Mouse (Mus musculus): ENCODE results near the gene Chfr. TPM values are rescaled to one million over a fixed set of nuclear protein-coding genes. Genes with fewer than 3 reads are reported as not detected.
"Not testable (repeated sequence)": the region's sequence is repeated elsewhere in the genome, so short reads cannot be mapped to it uniquely, and the experiment has no call there.

Gene Chfr
- total RNA-seq, 2 experiments from 2014 or later, result 12.3 to 14.1 TPM

GRCm38 (mm10) chr5:110107581-110108304, 27.9 kb upstream of the Chfr start, which contains the start of gene Gtpbp6:
Gene Gtpbp6, minus strand, starts transcription at chr5:110108197.
- DNase-seq, result peak; percentile 88 to 96
- intact Hi-C loops (cut with DNase I), result no loop called here

- no peak for DNase-seq
- intact Hi-C loops (cut with DNase I), result no loop called here
These were observed 27.4 kb upstream of the Chfr start for GRCm38 (mm10) chr5:110108305-110108628.

- DNase-seq, result peak; percentile 81 to 86
- intact Hi-C loops (cut with DNase I), result no loop called here
These were observed 25.6 kb upstream of the Chfr start, which contains the start of gene Zfp605 for GRCm38 (mm10) chr5:110109991-110110441. Gene Zfp605, plus strand, starts transcription at chr5:110110092.

- DNase-seq; intact Hi-C loops (cut with DNase I): not testable (repeated sequence)
These were observed 13.3 kb upstream of the Chfr start for GRCm38 (mm10) chr5:110122380-110122779.

- intact Hi-C loops (cut with DNase I), result loop anchor here (5.0 kb wide), 1 partner anchor 41 kb away; the partner anchor contains the start of gene Golga3
- DNase-seq, result no peak
These were observed 434 bp downstream of the Chfr start for GRCm38 (mm10) chr5:110136087-110136464.

GRCm38 (mm10) chr5:110137816-110138215, 2.2 kb downstream of the Chfr start:
- intact Hi-C loops (cut with DNase I), result loop anchor here (5.0 kb wide), 1 partner anchor 39 kb away; the partner anchor contains the start of gene Golga3
- no peak for DNase-seq

GRCm38 (mm10) chr5:110139325-110139724, 3.7 kb downstream of the Chfr start:
- intact Hi-C loops (cut with DNase I), result loop anchor here (5.0 kb wide), 1 partner anchor 38 kb away; the partner anchor contains the start of gene Golga3
- no peak for DNase-seq

- DNase-seq, result no peak
- intact Hi-C loops (cut with DNase I), result no loop called here
These were observed 4.8 kb downstream of the Chfr start for GRCm38 (mm10) chr5:110140424-110140823.

GRCm38 (mm10) chr5:110142309-110142708, 6.7 kb downstream of the Chfr start:
- intact Hi-C loops (cut with DNase I), result no loop called here
- no peak for DNase-seq

GRCm38 (mm10) chr5:110143007-110143406, 7.4 kb downstream of the Chfr start:
- no peak for DNase-seq
- intact Hi-C loops (cut with DNase I), result no loop called here

GRCm38 (mm10) chr5:110169374-110169773, 33.7 kb downstream of the Chfr start:
- no peak for DNase-seq
- intact Hi-C loops (cut with DNase I), result no loop called here

GRCm38 (mm10) chr5:110176362-110177020, 40.8 kb downstream of the Chfr start, which contains the start of gene Golga3:
Gene Golga3, plus strand, starts transcription at chr5:110176701.
- intact Hi-C loops (cut with DNase I), result loop anchor here (5.0 kb wide), 1 partner anchor 39 kb away; the partner anchor contains the start of gene Chfr
- DNase-seq, result peak; percentile 90 to 91

- no peak for DNase-seq
- intact Hi-C loops (cut with DNase I), result loop anchor here (5.0 kb wide), 1 partner anchor 40 kb away; the partner anchor contains the start of gene Chfr
These were observed 41.4 kb downstream of the Chfr start for GRCm38 (mm10) chr5:110177021-110177420.

GRCm38 (mm10) chr5:110178628-110179027, 43.0 kb downstream of the Chfr start:
- intact Hi-C loops (cut with DNase I), result loop anchor here (5.0 kb wide), 1 partner anchor 41 kb away; the partner anchor contains the start of gene Chfr
- no peak for DNase-seq

GRCm38 (mm10) chr5:110181716-110182115, 46.1 kb downstream of the Chfr start:
- intact Hi-C loops (cut with DNase I), result no loop called here
- DNase-seq, result no peak

GRCm38 (mm10) chr5:110203164-110203895, 67.7 kb downstream of the Chfr start:
- intact Hi-C loops (cut with DNase I), result no loop called here

GRCm38 (mm10) chr5:110204777-110205176, 69.1 kb downstream of the Chfr start:
- intact Hi-C loops (cut with DNase I), result loop anchor here (1.0 kb wide), 1 partner anchor 16 kb away; no protein-coding TSS in a partner anchor
- DNase-seq, result no peak

More at GRCm38 (mm10) chr5:110203164-110203895, 67.7 kb downstream of the Chfr start:
- DNase-seq, result no peak

GRCm38 (mm10) chr5:110211312-110211711, 75.7 kb downstream of the Chfr start:
- no peak for DNase-seq
- intact Hi-C loops (cut with DNase I), result no loop called here

GRCm38 (mm10) chr5:110216780-110217179, 81.1 kb downstream of the Chfr start:
- intact Hi-C loops (cut with DNase I), result no loop called here
- no peak for DNase-seq

- DNase-seq, result no peak
These were observed 84.7 kb downstream of the Chfr start for GRCm38 (mm10) chr5:110220331-110220730.

More at GRCm38 (mm10) chr5:110220331-110220730, 84.7 kb downstream of the Chfr start:
- intact Hi-C loops (cut with DNase I), result no loop called here
